Mouse (Mus musculus): ENCODE measurements around the gene Fscn3.

Gene Fscn3

DNA sequence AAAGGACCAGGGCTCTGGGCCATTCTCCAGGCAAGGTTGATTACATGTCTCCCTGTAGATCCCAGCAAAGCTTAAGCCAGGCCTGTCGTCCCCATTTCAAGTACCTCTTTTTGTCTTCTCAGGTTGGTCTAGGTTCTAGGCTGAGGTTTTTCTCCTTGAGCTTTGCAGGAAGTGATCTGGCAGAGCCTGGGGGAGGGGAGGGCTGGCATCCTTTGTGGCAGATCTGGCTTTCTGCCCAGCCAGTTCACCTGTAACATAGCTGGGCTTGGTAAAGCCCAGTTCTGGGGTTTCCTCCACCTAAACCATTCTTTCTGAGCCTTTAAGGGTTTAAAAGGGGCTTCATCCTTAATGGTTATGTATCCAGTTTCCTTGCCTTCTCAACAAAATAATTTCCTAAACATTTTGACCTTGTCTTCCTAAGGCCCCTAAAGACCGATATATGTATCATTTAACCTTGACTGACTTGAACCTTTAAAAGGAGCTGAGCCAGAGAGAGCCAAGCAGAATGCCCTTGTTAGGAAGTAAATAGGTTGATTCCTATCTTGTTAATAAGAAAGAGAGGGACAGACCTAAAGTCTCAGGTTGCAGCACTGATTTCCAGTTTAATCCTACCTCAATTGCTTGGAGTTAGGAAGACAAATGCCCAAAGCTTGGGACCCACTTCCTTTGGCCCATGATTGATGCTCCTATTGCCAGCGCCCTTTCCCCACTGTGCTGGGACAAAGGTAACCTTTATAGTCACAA lies at the start of gene Fscn3:
TSS of gene Fscn3 (plus strand) at position 694 of the 744 bp plus-strand sequence.
- DNase-seq (ENCODE audit: low spot score in 2 of 2) = peak in 1 of 2 experiments; percentile 25

DNA sequence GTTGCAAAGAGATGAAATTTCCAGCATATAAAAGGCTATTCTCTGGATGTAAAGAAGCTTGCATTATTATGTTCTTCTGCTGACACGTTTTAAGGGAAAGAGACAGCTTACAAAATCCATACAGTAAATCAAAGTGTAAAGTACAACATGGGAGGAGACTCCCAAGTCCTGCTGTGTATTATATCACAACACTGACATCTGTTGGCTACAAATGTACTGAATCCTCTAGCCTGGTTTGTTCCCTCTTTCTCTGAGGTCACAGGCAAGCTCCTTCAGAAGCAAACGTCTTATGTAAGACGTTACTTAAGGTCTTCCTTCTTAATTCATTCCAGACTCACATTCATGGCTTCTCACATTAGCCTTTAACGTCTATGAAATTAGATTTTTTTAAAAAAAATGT lies 45.6 kb upstream of the Fscn3 start:
- no peak for DNase-seq (ENCODE audit: low spot score in 2 of 2)

DNA sequence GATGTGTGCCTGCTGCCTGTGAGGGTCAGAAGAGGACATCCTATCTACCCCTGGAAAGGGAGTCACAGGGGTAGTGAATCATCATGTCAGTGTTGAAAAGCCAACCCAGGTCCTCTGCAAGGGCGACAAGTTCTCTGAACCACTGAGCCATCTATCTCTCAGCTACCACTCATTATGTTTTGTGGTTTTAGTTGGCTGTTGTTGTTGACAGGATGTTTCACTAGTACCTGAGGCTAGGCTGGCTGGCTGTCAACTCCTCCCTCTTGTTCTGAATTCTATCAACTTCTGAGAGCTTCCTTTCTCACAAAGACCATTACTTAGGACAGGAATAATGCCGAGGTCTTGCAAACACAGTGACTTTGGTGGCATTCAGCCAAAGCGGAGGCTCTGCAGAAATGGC lies 42.4 kb upstream of the Fscn3 start:
- DNase-seq (ENCODE audit: low spot score in 2 of 2) = no peak

DNA sequence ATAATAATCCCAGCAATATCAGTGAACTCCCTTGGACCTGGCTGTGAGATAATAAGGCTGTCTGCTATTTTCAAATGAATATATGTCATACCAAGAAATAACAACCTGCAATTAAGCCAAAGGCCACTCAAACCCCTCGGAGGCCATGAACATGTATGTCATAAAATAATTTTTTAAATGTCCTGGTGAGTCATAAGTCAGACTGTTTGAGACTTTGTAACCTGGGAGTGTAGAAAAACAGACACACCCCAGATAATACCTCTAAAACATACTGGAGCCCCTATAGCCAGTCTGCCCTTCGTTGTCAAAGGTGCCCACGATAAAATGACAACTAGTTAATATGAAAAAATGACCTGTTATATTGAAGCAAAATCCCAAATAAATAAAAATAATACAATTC lies 38.6 kb upstream of the Fscn3 start:
- no peak for DNase-seq (ENCODE audit: low spot score in 2 of 2)

DNA sequence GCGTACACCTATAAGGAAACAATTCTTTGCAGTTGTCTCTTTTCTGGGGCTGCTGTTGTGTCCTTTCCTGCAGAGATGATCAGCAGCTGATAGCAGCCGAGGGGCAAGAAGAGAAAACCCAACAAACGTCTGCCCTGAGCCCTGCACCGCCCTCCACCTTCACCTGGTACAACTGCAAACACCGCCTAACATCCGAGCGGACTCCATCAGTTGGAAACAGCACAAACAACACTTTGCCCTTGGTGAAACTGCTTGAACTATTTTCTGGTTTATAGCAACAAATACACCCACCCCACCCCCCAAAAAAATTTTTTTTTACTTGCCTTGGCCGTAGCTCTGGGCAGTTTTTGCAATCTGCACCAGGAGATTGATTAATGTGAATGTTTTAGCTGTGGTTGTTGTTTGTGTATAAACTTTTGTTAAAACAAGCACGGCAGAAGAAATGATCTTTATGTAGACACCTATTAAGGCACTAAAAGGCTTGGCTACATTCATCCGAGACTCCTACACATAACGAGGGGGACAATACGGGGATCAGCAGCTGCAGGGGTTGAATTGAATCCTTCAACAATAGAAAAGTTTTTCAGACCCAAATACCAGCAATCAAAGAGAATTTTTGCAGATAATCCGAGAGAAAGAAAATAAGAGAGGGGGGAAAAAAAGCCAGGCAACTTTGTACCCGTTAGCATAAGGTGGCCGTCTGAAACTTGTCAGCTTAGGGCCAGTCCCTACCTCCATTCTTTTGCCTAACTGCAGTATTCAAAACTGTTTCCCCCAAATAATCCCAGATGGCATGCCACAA lies 31.3 kb upstream of the Fscn3 start:
- no peak for DNase-seq (ENCODE audit: low spot score in 2 of 2)

DNA sequence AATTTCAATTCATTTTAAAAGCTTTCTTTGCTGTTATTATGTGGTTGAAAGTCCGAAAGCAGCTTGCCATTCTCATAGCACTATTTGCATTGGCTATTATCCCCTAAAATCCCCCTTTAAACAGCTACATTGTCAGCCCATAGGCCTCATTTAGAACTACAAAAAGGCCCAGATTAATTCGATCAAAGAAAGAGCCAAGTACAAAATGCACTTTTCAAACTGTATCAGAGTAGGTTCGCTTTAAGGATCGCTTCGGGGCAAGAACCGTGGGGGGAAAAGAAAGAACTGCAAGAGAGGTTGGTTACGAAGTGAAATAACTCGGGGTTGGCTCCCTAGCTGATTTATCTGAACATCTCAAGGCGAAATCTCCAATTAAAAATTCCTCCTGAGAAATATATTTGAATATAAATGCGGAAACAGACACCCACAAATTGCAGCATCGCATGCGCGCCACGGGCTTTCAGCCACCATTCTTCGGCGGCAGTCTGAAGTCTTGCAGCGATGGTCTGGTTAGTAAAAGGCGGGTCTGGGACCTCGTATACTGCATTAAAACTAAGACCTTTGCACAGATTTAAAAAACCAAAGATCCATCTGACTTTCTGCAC lies 30.6 kb upstream of the Fscn3 start:
- DNase-seq (ENCODE audit: low spot score in 2 of 2) = no peak

DNA sequence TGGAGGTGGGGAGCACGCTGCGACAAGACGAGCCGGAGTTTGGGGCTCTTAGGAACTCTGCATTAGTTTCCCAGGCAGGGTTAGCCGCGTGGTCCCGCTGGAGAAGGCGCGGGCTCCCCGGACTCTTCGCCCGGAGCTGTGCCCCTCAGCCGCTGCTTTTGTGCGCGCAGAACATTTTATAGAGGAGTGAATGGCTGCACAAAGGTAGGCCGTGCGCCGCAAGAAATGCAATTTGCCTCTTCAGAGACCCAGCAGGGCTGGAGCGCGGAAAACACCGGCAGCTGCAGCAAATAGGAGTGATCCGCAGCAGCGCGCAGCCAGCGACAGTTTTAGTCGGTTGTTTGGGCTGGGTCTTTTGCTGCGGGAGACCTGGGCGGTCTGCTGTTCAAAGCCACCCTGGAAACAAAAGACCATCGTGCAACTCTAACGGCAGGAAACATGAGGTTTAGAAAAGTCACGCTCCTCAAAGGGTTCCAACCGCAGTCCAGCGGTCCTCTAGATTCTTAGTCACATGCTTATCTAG lies 29.8 kb upstream of the Fscn3 start, which contains the start of gene Zfp800:
TSS of gene Zfp800 (minus strand) at position 325 of the 523 bp plus-strand sequence.
- no peak for DNase-seq (ENCODE audit: low spot score in 2 of 2)

DNA sequence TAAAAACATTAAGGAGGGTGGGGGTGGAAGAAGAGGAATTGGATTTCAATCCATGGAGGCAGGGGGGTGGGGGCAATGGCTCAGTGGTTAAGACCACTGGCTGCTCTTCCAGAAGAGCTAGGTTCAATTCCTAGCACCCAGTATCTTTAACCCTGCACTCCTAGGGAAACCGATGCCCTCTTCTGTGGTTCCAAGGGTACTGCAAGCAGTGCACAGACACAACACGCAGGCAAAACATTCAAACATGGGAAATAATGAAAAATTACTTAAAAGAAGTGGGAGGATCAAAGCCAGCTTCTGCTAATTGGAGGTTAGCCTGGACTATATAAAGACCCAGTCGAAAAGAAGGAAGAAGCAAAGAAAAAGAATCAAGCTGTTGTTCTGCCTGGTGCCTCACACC lies 28.9 kb upstream of the Fscn3 start:
- no peak for DNase-seq (ENCODE audit: low spot score in 2 of 2)

DNA sequence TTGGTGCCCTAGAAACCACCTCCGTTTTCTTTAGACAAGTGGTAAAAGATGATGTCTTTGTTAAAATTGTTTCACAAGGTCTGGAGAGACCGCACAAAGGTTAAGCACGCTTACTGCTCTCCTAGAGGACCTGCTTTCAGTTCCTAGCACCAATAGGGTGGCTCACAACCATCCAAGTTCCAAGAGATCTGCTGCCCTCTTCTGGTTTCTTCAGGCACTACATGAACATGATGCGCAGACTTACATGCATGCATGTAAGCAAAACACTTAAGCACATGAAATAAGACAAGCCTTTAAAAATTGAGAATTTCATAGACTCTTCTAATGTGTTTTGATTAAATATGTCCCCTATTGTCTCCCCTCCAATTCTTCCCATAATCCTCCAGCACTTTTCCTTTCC lies 27.8 kb upstream of the Fscn3 start:
- DNase-seq (ENCODE audit: low spot score in 2 of 2) = no peak

DNA sequence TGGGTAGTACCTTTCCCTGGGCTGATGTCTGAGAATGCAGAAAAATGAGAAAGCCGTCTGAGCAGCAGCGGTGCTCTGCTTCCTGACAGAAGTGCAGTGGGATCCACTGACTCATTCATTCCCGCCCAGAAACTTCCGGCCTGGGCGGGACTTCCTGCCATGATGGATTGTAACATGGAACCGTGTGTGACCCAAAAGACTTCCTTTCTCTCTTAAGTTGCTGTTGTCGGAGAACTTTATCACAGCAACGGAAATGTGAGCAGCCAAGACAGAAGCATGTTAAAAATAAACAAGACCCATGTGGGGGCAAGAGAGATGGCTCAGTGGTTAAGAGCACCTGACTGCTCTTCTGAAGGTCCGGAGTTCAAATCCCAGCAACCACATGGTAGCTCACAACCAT lies 17.5 kb upstream of the Fscn3 start:
- no peak for DNase-seq (ENCODE audit: low spot score in 2 of 2)

DNA sequence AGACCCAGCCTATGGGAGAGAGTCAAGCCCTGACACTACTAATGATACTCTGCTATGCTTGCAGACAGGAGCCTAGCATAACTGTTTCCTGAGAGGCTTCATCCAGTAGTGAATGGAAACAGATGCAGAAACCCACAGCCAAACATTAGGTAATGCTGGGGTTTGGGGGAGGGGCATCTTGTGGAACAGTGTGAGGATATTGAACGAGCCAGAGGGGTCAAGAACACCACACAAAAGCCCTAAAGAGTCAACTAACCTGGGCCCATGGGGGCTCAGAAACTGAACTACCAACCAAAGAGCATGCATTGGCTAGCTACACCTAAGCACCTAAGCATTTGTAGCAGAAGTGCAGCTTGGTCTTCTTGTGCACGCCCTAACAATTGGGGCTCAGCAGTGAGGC lies 16.4 kb upstream of the Fscn3 start:
- DNase-seq (ENCODE audit: low spot score in 2 of 2) = no peak

DNA sequence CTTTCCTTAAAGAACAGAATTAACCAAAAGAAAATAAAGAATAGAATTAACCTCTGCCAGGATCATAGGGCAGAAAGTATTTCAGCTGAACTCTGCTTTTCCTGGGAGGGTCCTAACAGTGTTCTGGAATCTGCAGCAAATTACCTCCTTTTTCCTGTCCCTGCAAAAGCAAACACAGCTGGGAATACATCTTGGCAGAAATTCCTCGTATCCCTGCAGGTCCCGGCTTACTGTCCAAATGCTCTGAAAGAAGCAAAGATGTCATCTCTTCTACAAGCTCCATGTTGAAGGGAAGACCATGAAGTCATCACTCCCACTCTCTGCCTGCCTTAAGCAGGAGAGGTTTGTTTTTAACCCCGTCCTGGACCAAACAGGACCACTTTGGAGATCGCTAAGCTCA lies 10.6 kb upstream of the Fscn3 start:
- no peak for DNase-seq (ENCODE audit: low spot score in 2 of 2)

DNA sequence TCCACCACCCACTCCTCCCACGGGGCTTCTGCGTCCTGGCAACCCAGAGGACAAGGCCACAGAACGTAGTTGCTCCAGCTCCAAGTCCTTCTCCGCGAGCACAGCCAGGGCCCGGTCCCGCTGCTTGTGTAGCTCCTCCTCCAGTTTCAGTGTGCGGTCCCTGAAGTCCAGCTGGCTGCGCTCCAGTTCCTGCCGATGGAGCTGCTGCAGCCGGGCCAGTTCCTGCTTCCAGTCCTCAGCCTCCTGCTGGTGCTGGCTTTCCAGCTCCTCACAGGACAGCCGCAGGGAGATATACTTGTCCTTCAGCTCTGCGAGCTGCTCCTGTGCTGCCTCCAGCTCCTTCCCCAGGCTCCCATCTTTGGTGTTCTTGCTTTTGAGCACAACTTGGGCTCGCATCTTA lies 9.1 kb upstream of the Fscn3 start:
- no peak for DNase-seq (ENCODE audit: low spot score in 2 of 2)

DNA sequence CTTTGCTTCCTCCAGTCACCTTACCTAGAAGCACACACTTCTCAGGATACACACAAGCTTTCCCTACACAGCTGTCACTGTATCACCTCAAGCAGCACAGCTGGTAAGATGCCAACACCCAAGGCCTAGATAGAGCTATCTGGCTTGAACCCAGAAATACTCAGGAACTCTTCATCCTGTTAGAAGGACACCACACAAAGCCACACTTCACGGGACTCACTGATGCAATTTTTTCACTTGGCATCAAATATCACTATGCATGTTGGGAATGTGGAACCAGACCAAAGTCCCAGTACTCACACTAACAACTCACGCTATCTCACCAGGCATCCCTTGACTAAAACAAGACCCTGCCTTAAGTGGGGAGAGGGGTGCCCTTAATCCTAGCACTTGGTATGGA lies 7.9 kb upstream of the Fscn3 start:
- DNase-seq (ENCODE audit: low spot score in 2 of 2) = peak in 1 of 2 experiments; percentile 37

DNA sequence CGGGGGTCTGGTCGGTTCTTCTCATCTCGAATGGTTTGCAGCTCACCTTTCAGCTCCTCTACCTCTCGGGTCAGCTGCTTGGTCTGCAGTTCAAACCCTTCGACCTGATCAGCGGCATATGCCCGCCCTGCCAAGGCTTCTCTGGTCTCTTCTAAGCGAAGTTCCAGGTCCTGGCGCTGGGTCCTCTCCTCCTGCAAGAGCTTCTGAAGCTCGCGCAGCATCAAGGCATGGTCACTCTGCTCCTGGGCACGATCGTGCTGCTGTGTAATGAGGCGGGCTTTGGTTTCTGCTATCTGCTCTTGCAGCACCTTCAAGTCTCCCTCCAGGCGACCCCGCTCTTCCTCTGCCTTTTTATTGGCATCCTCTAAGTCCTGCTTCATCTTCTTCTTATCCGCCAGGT lies 7.2 kb upstream of the Fscn3 start:
- no peak for DNase-seq (ENCODE audit: low spot score in 2 of 2)

DNA sequence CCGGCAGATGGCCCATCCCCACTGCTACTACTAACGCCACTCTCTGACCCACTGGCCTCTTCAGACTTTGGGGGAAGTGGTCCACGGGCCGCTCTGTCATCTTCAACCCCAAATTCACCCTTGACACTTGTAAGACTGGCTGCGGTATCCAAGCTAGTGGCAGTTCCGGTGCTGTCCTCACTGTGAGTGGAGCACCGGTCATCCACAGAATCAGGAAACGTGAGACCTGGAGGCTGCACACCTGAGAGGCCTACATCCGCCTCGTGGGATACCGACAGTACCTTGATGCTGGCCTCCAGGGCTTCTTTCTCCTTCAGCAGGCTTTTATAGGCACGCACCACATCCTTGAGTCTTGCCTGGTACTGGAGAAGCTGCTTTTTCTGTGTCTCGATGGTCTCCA lies 6.7 kb upstream of the Fscn3 start:
- DNase-seq (ENCODE audit: low spot score in 2 of 2) = no peak

DNA sequence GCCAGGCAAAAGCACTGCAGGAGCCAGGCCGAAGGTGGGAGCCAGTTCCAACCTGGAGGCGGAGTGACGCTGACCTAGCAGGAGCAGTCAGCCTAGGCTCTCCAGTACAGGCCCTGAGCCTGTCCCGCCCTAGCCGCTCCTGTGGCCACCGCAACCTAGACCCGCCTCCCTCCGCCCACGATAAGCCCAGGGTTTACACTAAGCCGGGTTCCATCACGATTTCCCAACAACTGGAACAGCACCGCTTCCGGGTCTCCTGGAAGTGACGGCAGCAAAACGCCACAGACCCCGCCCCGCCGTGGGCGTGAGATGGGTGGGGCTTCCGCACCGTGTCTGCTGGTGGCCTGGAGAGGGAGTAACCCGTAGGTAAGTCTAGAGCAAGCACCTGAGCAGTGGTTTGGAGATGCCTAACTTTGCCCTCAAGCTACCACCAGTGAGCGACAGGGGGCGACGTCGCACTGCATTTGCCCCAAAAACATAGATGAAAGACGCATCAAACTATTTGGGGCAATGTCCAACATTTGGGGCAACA lies 6.1 kb upstream of the Fscn3 start:
- peak; percentile 94 to 96 for DNase-seq (ENCODE audit: low spot score in 2 of 2)

DNA sequence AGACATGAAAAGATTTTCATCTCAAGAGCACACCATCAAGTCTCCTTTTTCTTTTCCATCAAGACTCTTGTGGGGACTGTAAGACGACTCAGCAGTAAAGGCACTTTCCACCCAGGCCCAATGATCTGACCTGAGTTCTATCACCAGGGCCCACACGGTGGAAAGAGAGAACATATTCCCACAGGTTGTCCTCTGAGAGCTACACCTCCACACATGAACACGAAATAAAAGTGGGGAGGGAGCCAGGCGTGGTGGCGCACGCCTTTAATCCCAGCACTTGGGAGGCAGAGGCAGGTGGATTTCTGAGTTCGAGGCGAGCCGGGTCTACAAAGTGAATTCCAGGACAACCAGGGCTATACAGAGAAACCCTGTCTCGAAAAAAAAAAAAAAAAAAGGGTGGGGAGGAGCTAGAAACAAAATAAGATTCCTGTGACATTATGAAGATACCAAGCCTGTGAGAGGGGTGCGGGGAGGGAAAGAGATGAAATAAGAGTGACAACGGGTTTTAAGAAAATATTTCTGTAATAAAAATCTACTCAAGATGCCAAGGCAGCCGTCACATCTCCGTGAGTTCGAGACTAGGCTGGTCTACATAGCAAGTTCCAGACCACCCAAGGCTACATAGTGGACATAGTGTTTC lies 4.8 kb upstream of the Fscn3 start:
- DNase-seq (ENCODE audit: low spot score in 2 of 2) = no peak

DNA sequence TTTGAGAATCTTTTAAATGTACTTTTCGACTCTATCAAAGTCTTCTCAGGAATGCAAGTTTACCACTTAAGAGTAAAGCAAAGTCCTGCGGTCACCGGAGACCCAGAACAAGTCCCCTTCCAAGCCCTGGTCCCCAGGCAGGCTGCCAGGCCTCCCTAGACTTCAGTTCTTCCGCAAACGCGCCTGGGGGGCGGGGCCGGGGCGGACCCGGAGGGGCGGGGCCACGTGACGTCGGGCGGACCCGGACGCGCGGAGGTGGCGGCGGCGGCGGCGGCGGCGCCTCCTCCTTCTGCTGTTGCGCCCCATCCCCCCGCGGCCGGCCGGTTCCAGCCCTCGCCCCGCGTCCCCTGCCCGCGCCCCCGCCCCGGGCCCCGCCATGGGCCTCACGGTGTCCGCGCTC lies 4.3 kb upstream of the Fscn3 start, which contains the start of gene Arf5:
TSS of gene Arf5 (plus strand) at position 248 of the 400 bp plus-strand sequence.
- peak; percentile 92 for DNase-seq (ENCODE audit: low spot score in 2 of 2)

DNA sequence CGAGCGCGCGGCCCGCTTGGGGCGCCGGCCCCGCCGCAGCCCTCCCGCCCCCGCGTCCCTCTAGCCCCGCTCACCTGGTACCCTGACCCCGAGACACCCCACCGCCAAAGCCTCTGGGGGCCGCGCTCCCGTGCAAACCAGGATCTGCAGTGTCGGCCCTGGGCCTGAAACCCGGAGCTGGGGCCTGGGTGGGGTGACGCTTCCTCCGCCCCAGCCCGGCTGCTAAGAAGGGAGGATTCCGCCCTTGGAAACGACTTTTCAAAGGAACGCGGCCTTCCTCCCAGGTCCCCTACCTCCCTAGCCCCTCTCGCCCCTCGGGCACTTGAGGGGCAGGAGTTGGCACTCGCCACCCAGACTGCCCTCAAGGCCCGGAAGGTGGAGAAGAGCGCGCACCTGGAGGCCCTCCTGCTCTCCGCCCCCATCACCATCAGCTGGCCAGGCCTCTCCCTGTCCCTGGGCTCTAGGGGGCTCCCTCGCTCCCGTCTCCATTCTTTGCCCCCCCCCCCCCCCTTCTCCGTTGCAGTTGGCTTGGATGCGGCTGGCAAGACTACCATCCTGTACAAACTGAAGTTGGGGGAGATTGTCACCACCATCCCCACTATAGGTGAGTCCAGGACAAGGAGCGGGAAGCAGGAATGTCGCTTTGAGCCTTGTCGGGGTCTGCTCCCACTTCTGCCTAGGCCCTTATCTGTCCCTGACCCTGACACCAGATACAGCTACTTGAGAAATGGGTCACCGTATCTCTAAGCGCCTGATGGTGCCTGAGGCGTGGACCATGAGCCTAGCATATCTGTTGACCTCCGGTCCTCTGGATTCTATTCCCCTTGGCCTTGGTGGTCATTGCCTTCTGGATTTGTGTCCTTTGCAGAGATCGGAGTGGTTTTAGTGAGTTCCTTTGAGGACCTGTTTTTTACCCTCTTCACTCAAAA lies 3.6 kb upstream of the Fscn3 start:
- peak; percentile 34 to 62 for DNase-seq (ENCODE audit: low spot score in 2 of 2)

DNA sequence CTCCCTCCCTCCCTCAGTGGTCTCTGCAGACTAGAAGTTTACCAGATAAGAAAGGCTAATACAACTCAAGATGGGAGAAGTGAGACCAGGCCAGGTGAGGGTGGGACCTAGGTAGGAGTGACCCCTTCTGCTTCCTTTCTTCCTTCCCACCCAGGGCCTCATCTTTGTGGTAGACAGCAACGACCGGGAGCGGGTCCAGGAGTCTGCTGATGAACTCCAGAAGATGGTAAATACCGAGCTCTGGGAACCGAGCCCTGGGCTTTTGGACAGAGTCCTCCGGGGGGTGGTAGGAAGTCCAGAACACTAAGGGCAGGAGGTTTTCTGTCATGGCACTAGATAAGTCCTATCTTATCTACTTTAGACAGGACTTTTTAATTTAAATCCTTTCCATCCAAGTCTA lies 2.6 kb upstream of the Fscn3 start:
- DNase-seq (ENCODE audit: low spot score in 2 of 2) = no peak
